8 mouse cellular contexts compared by ENCODE assay signal in the genomic region with DNA sequence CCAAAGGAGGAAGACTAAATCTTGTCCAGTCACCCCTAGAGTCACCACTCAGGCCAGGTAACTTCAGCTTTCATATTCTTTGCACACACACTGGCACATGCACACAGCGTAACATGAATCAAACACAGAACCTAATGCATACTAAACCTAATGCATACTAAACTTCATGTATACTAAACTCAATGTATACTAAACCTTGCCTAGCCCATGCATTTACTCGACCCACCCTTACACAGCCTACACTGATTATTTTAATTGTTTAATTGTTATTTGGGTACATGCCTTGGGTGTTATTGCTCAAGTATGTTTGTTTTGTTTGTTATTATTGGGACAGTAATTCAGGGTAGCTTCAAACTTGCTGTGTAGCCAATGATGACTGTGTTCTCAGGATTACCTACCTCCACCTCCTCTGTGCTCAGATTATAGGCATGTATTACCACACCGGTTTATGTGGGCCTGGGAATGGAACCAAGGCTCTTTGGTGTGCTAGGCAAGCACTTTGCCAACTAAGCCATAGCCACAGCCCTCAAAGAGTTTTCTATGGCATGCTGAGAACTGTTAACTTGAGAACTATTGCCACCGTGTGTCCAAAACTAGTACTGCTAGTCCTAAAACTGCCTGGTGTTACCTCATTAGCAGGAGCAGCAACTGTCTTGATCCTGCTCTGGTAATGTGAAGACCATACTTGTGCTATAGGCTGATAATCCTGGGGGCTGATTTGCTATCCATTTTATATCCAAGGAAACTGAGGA. TPM values are rescaled to one million over a fixed set of nuclear protein-coding genes. Genes with fewer than 3 reads are reported as not detected.
A peak's percentile ranks its signal among the peaks of the same experiment; 100 is the strongest.
DNase-seq lines count a peak whose midpoint lies in the region; ATAC-seq and TF ChIP-seq lines count a peak whose summit lies in the region.

No protein-coding gene starts in this region.

- H3K4me3 ChIP-seq in cerebellum, adult 2 months (replicated peaks; ENCODE audit: insufficient read depth, low read depth, low read length), result no peak overlapping the region
- H3K4me3 ChIP-seq in gastrocnemius, adult 2 months, result no peak overlapping the region

- peak; percentile 40; the same call in 1 of the 2 replicates for TF ChIP-seq CTCF in cerebellum, adult 2 months (IDR thresholded peaks at IDR 0.05; ENCODE audit: borderline replicate concordance, insufficient read depth, low read depth, low read length)
- TF ChIP-seq CTCF in gastrocnemius, adult 2 months (IDR thresholded peaks at IDR 0.05), result peak; percentile 90

- 36% methylated on average over 4 of the region's 4 CpGs for WGBS in cerebellum, adult 2 months

- no peak overlapping the region for H3K27ac ChIP-seq in cerebellum, adult 2 months (ENCODE audit: insufficient read depth, low read length)
- H3K27ac ChIP-seq in gastrocnemius, adult 2 months, result no peak overlapping the region

- no peaks in the 10 kb centered on the region for H3K4me1 ChIP-seq in cerebellum, adult 2 months (ENCODE audit: control insufficient read depth, insufficient read depth, low read length)

- no peak for TF ChIP-seq POLR2A in cerebellum, adult 2 months (IDR thresholded peaks at IDR 0.05; ENCODE audit: borderline replicate concordance, insufficient read depth, low read length)

- peak; percentile 19 to 28 for DNase-seq in cerebellum, adult 2 months
- peak; percentile 66 for DNase-seq in gastrocnemius, adult 2 months
- DNase-seq in left cerebral cortex, adult 18-20 months (ENCODE audit: low spot score in 2 of 2), result peak; percentile 68 to 77
- DNase-seq in lung, postnatal 36 days, result peak; percentile 92
- DNase-seq in right cerebral cortex, postnatal 14 days, result peak; percentile 64

- intact Hi-C loops in gastrocnemius, adult 2 months (cut with DNase I), result loop anchor here (1.0 to 5.0 kb wide), 3 partner anchors 72 to 394 kb away; a partner anchor contains a TSS

- H3K27me3 ChIP-seq in cerebellum, adult 2 months (ENCODE audit: control insufficient read depth, insufficient read depth, low read length), result no peaks in the 10 kb centered on the region

- ATAC-seq in cerebellum, adult (ENCODE audit: insufficient number of reproducible peaks, low FRiP score, low TSS enrichment), result no peak
- ATAC-seq in common myeloid progenitor, adult 5-6 weeks (replicated peaks; ENCODE audit: low read depth, poor library complexity, severe bottlenecking), result peak; percentile 98
- ATAC-seq in inflammation-experienced regulatory T-cells, adult 6 months, result peak; percentile 79

RNA-seq across cellular contexts. Expression of a gene that starts 28.4 kb away (rescaled TPM):
- polyA plus RNA-seq in cerebellum, adult 2 months (2012; rRNA removed), result 0.24 and 0.26 TPM in 2 replicates
- 0.05 and 0.29 TPM in 2 replicates for total RNA-seq in common myeloid progenitor, adult 5-6 weeks (2017)
- under 1 TPM in 1 of 2 experiments, not detected in 1; 0.10 TPM for total RNA-seq in gastrocnemius, adult 2 months (2021)
- 10 to 100 TPM; 10.4 to 16.8 (median 14.5) TPM for polyA plus RNA-seq in inflammation-experienced regulatory T-cells, adult 6 months (2017; shearing (Covaris generic))
- total RNA-seq in left cerebral cortex, adult 18-20 months (2021), result 1 to 10 TPM; 1.7 to 1.9 TPM

RNA-seq across cellular contexts. Expression of a gene that starts 39.9 kb away (rescaled TPM):
- polyA plus RNA-seq in cerebellum, adult 2 months (2012; rRNA removed), result 1.6 and 1.7 TPM in 2 replicates
- total RNA-seq in common myeloid progenitor, adult 5-6 weeks (2017), result 17.1 and 20.1 TPM in 2 replicates
- total RNA-seq in gastrocnemius, adult 2 months (2021), result 1 to 10 TPM; 2.5 to 3.0 TPM
- 100 to 1,000 TPM in 1 of 3 experiments, 10 to 100 TPM in 2; 83.9 to 124 (median 98.2) TPM for polyA plus RNA-seq in inflammation-experienced regulatory T-cells, adult 6 months (2017; shearing (Covaris generic))
- total RNA-seq in left cerebral cortex, adult 18-20 months (2021), result 1 to 10 TPM; 2.8 to 3.0 TPM

Comparison
In these comparisons a context has a peak if more than half of its experiments do, and no peak if none do; other contexts are left out.
1. DNase-seq: peak in every context shown above with its lines; median percentile 92 in lung, postnatal 36 days; 72 in left cerebral cortex, adult 18-20 months; 66 in gastrocnemius, adult 2 months; 64 in right cerebral cortex, postnatal 14 days; 24 in cerebellum, adult 2 months.